Comparison of ENCODE assay signal across 17 mouse cellular contexts in genomic region chr5:73690146-73690545, GRCm38 (mm10). TPM values are rescaled to one million over a fixed set of nuclear protein-coding genes. Genes with fewer than 3 reads are reported as not detected.
DNase-seq lines count a peak whose midpoint lies in the region; ATAC-seq and TF ChIP-seq lines count a peak whose summit lies in the region.
"Had no signal": no experiment of that assay in that cellular context is flagged by ENCODE, and none has a peak within 500 bp of the region (broad histone marks: within the 10 kb centered on the region; RNA-seq: fewer than 3 reads in every experiment).

No protein-coding gene starts in this region.

- H3K4me3 ChIP-seq in intestine, embryonic 14.5 days (ENCODE audit: low read depth, low read length), result no peak overlapping the region
- H3K4me3 ChIP-seq in intestine, postnatal 0 days (ENCODE audit: low read depth, low read length), result no peak overlapping the region
- H3K4me3 ChIP-seq in liver, embryonic 16.5 days (ENCODE audit: low read depth, low read length), result no peak overlapping the region
- no peak overlapping the region for H3K4me3 ChIP-seq in midbrain, embryonic 15.5 days
- H3K4me3 ChIP-seq: neural tube, embryonic 15.5 days had no signal

- H3K9me3 ChIP-seq in intestine, embryonic 14.5 days (ENCODE audit: control insufficient read depth, low read length), result no peaks in the 10 kb centered on the region
- no peaks in the 10 kb centered on the region for H3K9me3 ChIP-seq in intestine, postnatal 0 days (ENCODE audit: control insufficient read depth)
- H3K9me3 ChIP-seq in liver, embryonic 16.5 days (replicated peaks; ENCODE audit: control insufficient read depth, low read length), result no peaks in the 10 kb centered on the region
- no peaks in the 10 kb centered on the region for H3K9me3 ChIP-seq in midbrain, embryonic 15.5 days
- H3K9me3 ChIP-seq: neural tube, embryonic 15.5 days had no signal

- intact Hi-C loops in heart, postnatal 10 days (cut with DNase I), result no loop called here
- intact Hi-C loops in left cerebral cortex, postnatal 25 days (cut with DNase I), result no loop called here

- H3K27ac ChIP-seq in intestine, embryonic 14.5 days (ENCODE audit: low read depth), result no peak overlapping the region
- H3K27ac ChIP-seq in intestine, postnatal 0 days (ENCODE audit: low read depth, low read length), result no peak overlapping the region
- no peak overlapping the region for H3K27ac ChIP-seq in liver, embryonic 16.5 days (ENCODE audit: low read length)
- H3K27ac ChIP-seq in midbrain, embryonic 15.5 days, result no peak overlapping the region
- H3K27ac ChIP-seq: neural tube, embryonic 15.5 days had no signal

- no peaks in the 10 kb centered on the region for H3K27me3 ChIP-seq in intestine, embryonic 14.5 days (replicated peaks; ENCODE audit: control insufficient read depth, insufficient read depth, low read length)
- H3K27me3 ChIP-seq in intestine, postnatal 0 days (replicated peaks; ENCODE audit: control insufficient read depth, insufficient read depth, low read length), result no peaks in the 10 kb centered on the region
- H3K27me3 ChIP-seq in liver, embryonic 16.5 days (ENCODE audit: control insufficient read depth, insufficient read depth, low read depth, low read length), result no peaks in the 10 kb centered on the region
- no peaks in the 10 kb centered on the region for H3K27me3 ChIP-seq in midbrain, embryonic 15.5 days (replicated peaks)
- H3K27me3 ChIP-seq: neural tube, embryonic 15.5 days; Patski had no signal

- H3K4me2 ChIP-seq in intestine, embryonic 14.5 days (ENCODE audit: low read length), result no peak overlapping the region
- no peak overlapping the region for H3K4me2 ChIP-seq in intestine, postnatal 0 days (replicated peaks; ENCODE audit: low read depth)
- H3K4me2 ChIP-seq in liver, embryonic 16.5 days (ENCODE audit: low read depth, low read length), result no peak overlapping the region
- no peak overlapping the region for H3K4me2 ChIP-seq in midbrain, embryonic 15.5 days
- H3K4me2 ChIP-seq: neural tube, embryonic 15.5 days had no signal

- DNase-seq in intestine, embryonic 14.5 days (ENCODE audit: low spot score), result peak; percentile 60
- peak; percentile 49 for DNase-seq in heart, adult 8-10 months (ENCODE audit: low spot score)
- DNase-seq in heart, postnatal 10 days, result peak; percentile 64
- no peak for DNase-seq in layer of hippocampus, adult 9-11 months
- no peak for DNase-seq in left cerebral cortex, postnatal 25 days (ENCODE audit: low spot score in 2 of 2)
- DNase-seq: adrenal gland, adult 8-10 months; cerebellum, postnatal 10 days; kidney, postnatal 10 days; retina, postnatal 1 day had no signal

- H3K4me1 ChIP-seq in intestine, embryonic 14.5 days (replicated peaks; ENCODE audit: control insufficient read depth, insufficient read depth, low read length), result peaks cover 14% of the 10 kb centered on the region
- no peaks in the 10 kb centered on the region for H3K4me1 ChIP-seq in intestine, postnatal 0 days (replicated peaks; ENCODE audit: control insufficient read depth, insufficient read depth, low read length)
- no peaks in the 10 kb centered on the region for H3K4me1 ChIP-seq in liver, embryonic 16.5 days (ENCODE audit: control insufficient read depth, low read depth, low read length)
- no peaks in the 10 kb centered on the region for H3K4me1 ChIP-seq in midbrain, embryonic 15.5 days
- H3K4me1 ChIP-seq: neural tube, embryonic 15.5 days had no signal

- TF ChIP-seq CTCF in intestine, postnatal 0 days (IDR thresholded peaks at IDR 0.05; ENCODE audit: low read depth), result no peak

- H3K9ac ChIP-seq in intestine, embryonic 14.5 days (ENCODE audit: low read length), result no peak overlapping the region
- H3K9ac ChIP-seq in intestine, postnatal 0 days (ENCODE audit: low read depth, low read length), result no peak overlapping the region
- H3K9ac ChIP-seq in liver, embryonic 16.5 days (ENCODE audit: low read depth, low read length), result no peak overlapping the region
- H3K9ac ChIP-seq in midbrain, embryonic 15.5 days, result no peak overlapping the region
- H3K9ac ChIP-seq: neural tube, embryonic 15.5 days had no signal

- WGBS in intestine, embryonic 14.5 days, result 28% methylated on average over 2 of the region's 2 CpGs
- 45% methylated on average over 2 of the region's 2 CpGs for WGBS in intestine, postnatal 0 days
- WGBS in liver, embryonic 16.5 days (ENCODE audit: insufficient replicate concordance), result 51% methylated on average over 2 of the region's 2 CpGs
- 70% methylated on average over 2 of the region's 2 CpGs for WGBS in midbrain, embryonic 15.5 days

- no peak; the same call in 1 of the 2 replicates for ATAC-seq in intestine, embryonic 14.5 days (replicated peaks; ENCODE audit: low FRiP score, low TSS enrichment, low read depth)
- ATAC-seq in intestine, postnatal 0 days, result no peak
- ATAC-seq in liver, embryonic 16.5 days (ENCODE audit: low read depth), result peak; percentile 84
- no peak for ATAC-seq in midbrain, embryonic 15.5 days (replicated peaks)
- ATAC-seq: hindbrain, embryonic 16.5 days; Patski had no signal

- H3K36me3 ChIP-seq in intestine, embryonic 14.5 days (ENCODE audit: control insufficient read depth, insufficient read depth, low read length), result no peaks in the 10 kb centered on the region
- H3K36me3 ChIP-seq in intestine, postnatal 0 days (ENCODE audit: control insufficient read depth, insufficient read depth), result no peaks in the 10 kb centered on the region
- H3K36me3 ChIP-seq in liver, embryonic 16.5 days (ENCODE audit: control insufficient read depth, insufficient read depth), result no peaks in the 10 kb centered on the region
- no peaks in the 10 kb centered on the region for H3K36me3 ChIP-seq in midbrain, embryonic 15.5 days (replicated peaks)
- H3K36me3 ChIP-seq: neural tube, embryonic 15.5 days had no signal

RNA-seq across cellular contexts. Expression of gene Spata18, which starts 39.0 kb away (rescaled TPM):
- 0.45 and 0.85 TPM in 2 replicates for polyA plus RNA-seq in intestine, embryonic 14.5 days (2014; fragmentation: Nextera tagmentation; extraction: Ambion mirVana)
- 0.17 and 0.18 TPM in 2 replicates for polyA plus RNA-seq in intestine, postnatal 0 days (2015; fragmentation: Nextera tagmentation; extraction: Ambion mirVana)
- total RNA-seq in heart, adult 8-10 months (2022), result under 1 TPM; 0.22 to 0.37 (median 0.33) TPM
- total RNA-seq in heart, postnatal 10 days (2021), result 1 to 10 TPM; 1.8 TPM
- polyA plus RNA-seq in liver, embryonic 16.5 days (2015; fragmentation: Nextera tagmentation; extraction: Ambion mirVana), result not detected in 2 replicates
- polyA plus RNA-seq in midbrain, embryonic 15.5 days (2015; fragmentation: Nextera tagmentation; extraction: Ambion mirVana), result 0.30 and 0.52 TPM in 2 replicates
- total RNA-seq in left cerebral cortex, postnatal 25 days (2021), result under 1 TPM in 1 of 2 experiments, not detected in 1; 0.16 TPM
- total RNA-seq: adrenal gland, adult 8-10 months; megakaryocyte-erythroid progenitor cell, adult 5-6 weeks had no signal
- polyA plus RNA-seq: Patski; small intestine, adult 2 months had no signal

RNA-seq across cellular contexts. Expression of gene Sgcb, which starts 42.6 kb away (rescaled TPM):
- polyA plus RNA-seq in intestine, embryonic 14.5 days (2014; fragmentation: Nextera tagmentation; extraction: Ambion mirVana), result 20.7 and 25.0 TPM in 2 replicates
- polyA plus RNA-seq in intestine, postnatal 0 days (2015; fragmentation: Nextera tagmentation; extraction: Ambion mirVana), result 8.2 and 8.5 TPM in 2 replicates
- 100 to 1,000 TPM; 113 to 128 (median 122) TPM for total RNA-seq in heart, adult 8-10 months (2022)
- total RNA-seq in heart, postnatal 10 days (2021), result 10 to 100 TPM; 75.1 TPM
- 2.4 and 2.7 TPM in 2 replicates for polyA plus RNA-seq in liver, embryonic 16.5 days (2015; fragmentation: Nextera tagmentation; extraction: Ambion mirVana)
- polyA plus RNA-seq in midbrain, embryonic 15.5 days (2015; fragmentation: Nextera tagmentation; extraction: Ambion mirVana), result 35.8 and 36.6 TPM in 2 replicates
- total RNA-seq in left cerebral cortex, postnatal 25 days (2021), result 10 to 100 TPM; 48.1 to 48.6 TPM

RNA-seq across cellular contexts. Expression of gene Lrrc66, which starts 57.8 kb away (rescaled TPM):
- 1.0 and 1.1 TPM in 2 replicates for polyA plus RNA-seq in intestine, embryonic 14.5 days (2014; fragmentation: Nextera tagmentation; extraction: Ambion mirVana)
- 14.6 and 15.3 TPM in 2 replicates for polyA plus RNA-seq in intestine, postnatal 0 days (2015; fragmentation: Nextera tagmentation; extraction: Ambion mirVana)
- total RNA-seq in heart, adult 8-10 months (2022), result under 1 TPM in 1 of 4 experiments, not detected in 3; 0.12 TPM
- total RNA-seq in heart, postnatal 10 days (2021), result not detected
- polyA plus RNA-seq in liver, embryonic 16.5 days (2015; fragmentation: Nextera tagmentation; extraction: Ambion mirVana), result 0.19 TPM in 1 of 2 replicates, not detected in the other
- not detected in 2 replicates for polyA plus RNA-seq in midbrain, embryonic 15.5 days (2015; fragmentation: Nextera tagmentation; extraction: Ambion mirVana)
- not detected for total RNA-seq in left cerebral cortex, postnatal 25 days (2021)
- total RNA-seq: adrenal gland, adult 8-10 months had no signal
- polyA plus RNA-seq: hindbrain, embryonic 16.5 days; Patski had no signal

Comparison
In these comparisons a context has a peak if more than half of its experiments do, and no peak if none do; other contexts are left out.
1. DNase-seq: peak in intestine, embryonic 14.5 days (single experiment), heart, adult 8-10 months (single experiment) and heart, postnatal 10 days (2 of 2); none in layer of hippocampus, adult 9-11 months (single experiment) and left cerebral cortex, postnatal 25 days (0 of 2).